Mouse (Mus musculus) heart, postnatal 0 days (tissue): ENCODE results near the gene Gapvd1. TPM values are rescaled to one million over a fixed set of nuclear protein-coding genes. Genes with fewer than 3 reads are reported as not detected.
"Not testable (repeated sequence)": the region's sequence is repeated elsewhere in the genome, so short reads cannot be mapped to it uniquely, and the experiment has no call there.

Source experiments
- ATAC-seq: fragments of 200-750 bp; cut with Nextera tagmentation; 2 replicates; pipeline ENCODE4 v1.8.0; 2017; ENCODE audit warnings: low read depth, moderate number of reproducible peaks, moderate library complexity; ENCODE audit not compliant: insufficient read depth
- DNase-seq: peaks from one replicate; pipeline ENCODE4 v3.0.0-alpha.2; 2016; ENCODE audit warnings: low spot score
- H3K27ac ChIP-seq: fragments of 300-500 bp; sonication (generic); 2 replicates; pipeline ENCODE4 v1.5.1; 2014; ENCODE audit warnings: low read depth, mild to moderate bottlenecking
- H3K27me3 ChIP-seq: fragments of 300-500 bp; sonication (generic); 2 replicates; pipeline ENCODE4 v1.6.1; 2014; ENCODE audit warnings: low read length, mixed read lengths; ENCODE audit not compliant: control insufficient read depth, insufficient read depth
- H3K36me3 ChIP-seq: fragments of 300-500 bp; sonication (generic); replicated peaks from 2 replicates; pipeline ENCODE4 v1.6.1; 2014; ENCODE audit warnings: low read length, mixed read lengths; ENCODE audit not compliant: control insufficient read depth, insufficient read depth
- H3K4me1 ChIP-seq: fragments of 300-500 bp; sonication (generic); 2 replicates; pipeline ENCODE4 v1.6.1; 2014; ENCODE audit warnings: antibody characterized with exemption; ENCODE audit not compliant: control insufficient read depth, insufficient read depth
- H3K4me2 ChIP-seq: fragments of 300-500 bp; sonication (generic); 2 replicates; pipeline ENCODE4 v1.6.1; 2014; ENCODE audit warnings: low read depth, mild to moderate bottlenecking, low read length, moderate library complexity
- H3K4me3 ChIP-seq: fragments of 300-500 bp; sonication (generic); 2 replicates; pipeline ENCODE4 v1.5.1; 2014; ENCODE audit warnings: low read depth, low read length
- H3K9ac ChIP-seq: fragments of 300-500 bp; sonication (generic); replicated peaks from 2 replicates; pipeline ENCODE4 v1.6.1; 2014; ENCODE audit warnings: low read depth, low read length, mixed read lengths
- H3K9me3 ChIP-seq: fragments of 300-500 bp; sonication (generic); replicated peaks from 2 replicates; pipeline ENCODE4 v1.6.1; 2016; ENCODE audit warnings: low read length; ENCODE audit not compliant: control insufficient read depth
- CTCF ChIP-seq: IDR thresholded peaks from 2 replicates; pipeline ENCODE4 v1.5.1; 2016; ENCODE audit warnings: antibody characterized with exemption, control low read depth, low read depth
- EP300 ChIP-seq: IDR thresholded peaks from 2 replicates; pipeline ENCODE4 v1.6.1; 2016; ENCODE audit warnings: antibody characterized with exemption, low read depth
- WGBS: fragments of 180-500 bp; shearing (Covaris S2); extraction: QIAGEN DNeasy Blood & Tissue Kit; methylation state at CpG from one replicate; pipeline ENCODE4 v1.1.7; 2014; 5-methylcytosine and 5-hydroxymethylcytosine counted together
- polyA plus RNA-seq: library from polyadenylated mRNA; unstranded; fragments of >200 nt; fragmentation: Nextera tagmentation; extraction: Ambion mirVana; gene quantifications from 2 replicates; pipeline ENCODE4 v1.2.1, GENCODE M21; 2015
- total RNA-seq: library from RNA; depleted of rRNA; stranded (reverse); fragments of >200 nt; gene quantifications from 2 replicates; pipeline ENCODE4 v1.2.3, GENCODE M21; 2014; ENCODE audit warnings: low replicate concordance

The Gapvd1 gene
- total and polyA plus RNA-seq, 2 experiments from 2014 or later: 29.7 to 43.4 TPM

DNA sequence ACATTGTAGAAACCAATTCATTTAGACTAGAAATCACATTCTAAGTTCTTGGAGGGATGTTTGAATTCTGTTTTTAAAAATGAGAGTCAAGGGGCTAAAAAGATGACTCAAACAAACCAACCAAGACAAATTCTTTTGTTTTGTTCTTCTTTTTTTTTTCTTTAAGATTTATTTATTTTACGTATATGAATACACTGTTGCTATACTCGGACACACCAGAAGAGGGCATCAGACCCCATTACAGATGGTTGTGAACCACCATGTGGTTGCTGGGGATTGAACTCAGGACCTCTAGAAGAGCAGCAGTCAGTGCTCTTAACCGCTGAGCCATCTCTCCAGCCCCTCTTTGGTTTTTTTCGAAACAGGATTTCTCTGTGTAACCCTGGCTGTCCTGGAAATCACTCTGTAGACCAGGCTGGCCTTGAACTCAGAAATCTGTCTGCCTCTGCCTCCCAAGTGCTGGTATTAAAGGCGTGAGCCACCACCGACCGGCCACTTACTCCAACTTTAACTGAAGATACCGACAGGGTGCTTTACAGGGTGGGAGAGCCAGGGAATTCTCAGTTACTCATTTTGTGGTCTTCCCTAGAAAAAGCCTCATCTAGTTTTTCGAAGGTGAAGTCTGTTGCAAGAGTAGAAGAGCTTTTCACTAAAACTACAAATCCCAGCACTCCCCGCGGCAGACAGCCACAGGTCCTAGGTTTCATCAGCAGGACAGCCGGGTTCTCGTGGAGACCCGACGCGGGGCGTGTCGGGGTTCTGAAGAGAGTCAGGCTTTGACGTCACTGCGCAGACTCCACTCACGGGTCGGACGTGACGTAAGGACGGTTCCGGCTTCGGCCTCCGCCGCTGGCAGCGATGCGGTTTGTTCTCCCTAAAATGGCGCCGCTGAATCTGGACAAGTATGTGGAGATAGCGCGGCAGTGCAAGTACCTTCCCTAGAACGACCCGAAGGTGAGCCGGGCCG, 46.8 kb upstream of the Gapvd1 start:
- H3K9me3 ChIP-seq: no peaks in the 10 kb centered on the region
- H3K27me3 ChIP-seq: no peaks in the 10 kb centered on the region
- TF ChIP-seq CTCF: no peak
- 0 out of 2 replicates have a peak, but pooled peaks have one; percentile 35 for TF ChIP-seq EP300
- H3K4me3 ChIP-seq: peak overlapping the region; percentile 83
- H3K9ac ChIP-seq: peak overlapping the region; percentile 83
- DNase-seq (peak; percentile 99), ATAC-seq (peak; percentile 98)
- 5% methylated on average over 39 of the region's 39 CpGs for WGBS
- H3K4me1 ChIP-seq: peaks cover 26% of the 10 kb centered on the region
- peak overlapping the region; percentile 76 for H3K4me2 ChIP-seq
- 0 out of 2 replicates have a peak, but pooled peaks cover 11% of the 10 kb centered on the region for H3K36me3 ChIP-seq
- H3K27ac ChIP-seq: peak overlapping the region; percentile 98

DNA sequence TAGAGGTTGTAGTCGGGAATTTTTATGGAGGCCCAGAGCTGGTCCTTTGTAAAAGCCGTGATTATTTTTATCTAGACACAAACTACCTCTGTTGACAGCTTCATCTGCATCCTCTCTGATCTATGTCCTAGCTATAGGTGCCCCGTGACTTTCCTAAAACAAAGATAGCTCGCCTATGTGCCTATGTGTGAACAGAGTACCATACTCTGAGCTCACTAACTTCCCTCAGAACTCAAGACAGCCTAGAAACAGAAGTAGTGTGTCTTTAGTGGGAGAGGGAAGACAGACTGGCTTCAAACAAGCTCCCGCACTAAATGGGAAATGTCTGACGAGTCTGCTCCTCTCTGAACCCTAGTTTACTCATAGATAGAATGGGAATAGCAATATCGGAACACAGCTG, 45.3 kb upstream of the Gapvd1 start:
- DNase-seq (no peak), ATAC-seq (no peak)
- no peak overlapping the region for H3K9ac ChIP-seq
- H3K9me3 ChIP-seq: no peaks in the 10 kb centered on the region
- 63% methylated on average over 7 of the region's 7 CpGs for WGBS
- H3K36me3 ChIP-seq: peaks cover 9% of the 10 kb centered on the region; the same call in 1 of the 2 replicates
- peak overlapping the region; percentile 77 for H3K27ac ChIP-seq
- H3K27me3 ChIP-seq: no peaks in the 10 kb centered on the region
- TF ChIP-seq CTCF: no peak
- TF ChIP-seq EP300: no peak
- H3K4me3 ChIP-seq: 0 out of 2 replicates have a peak overlapping the region, but pooled peaks have one; percentile 78
- peak overlapping the region; percentile 98; the same call in 1 of the 2 replicates for H3K4me2 ChIP-seq
- peaks cover 26% of the 10 kb centered on the region for H3K4me1 ChIP-seq

DNA sequence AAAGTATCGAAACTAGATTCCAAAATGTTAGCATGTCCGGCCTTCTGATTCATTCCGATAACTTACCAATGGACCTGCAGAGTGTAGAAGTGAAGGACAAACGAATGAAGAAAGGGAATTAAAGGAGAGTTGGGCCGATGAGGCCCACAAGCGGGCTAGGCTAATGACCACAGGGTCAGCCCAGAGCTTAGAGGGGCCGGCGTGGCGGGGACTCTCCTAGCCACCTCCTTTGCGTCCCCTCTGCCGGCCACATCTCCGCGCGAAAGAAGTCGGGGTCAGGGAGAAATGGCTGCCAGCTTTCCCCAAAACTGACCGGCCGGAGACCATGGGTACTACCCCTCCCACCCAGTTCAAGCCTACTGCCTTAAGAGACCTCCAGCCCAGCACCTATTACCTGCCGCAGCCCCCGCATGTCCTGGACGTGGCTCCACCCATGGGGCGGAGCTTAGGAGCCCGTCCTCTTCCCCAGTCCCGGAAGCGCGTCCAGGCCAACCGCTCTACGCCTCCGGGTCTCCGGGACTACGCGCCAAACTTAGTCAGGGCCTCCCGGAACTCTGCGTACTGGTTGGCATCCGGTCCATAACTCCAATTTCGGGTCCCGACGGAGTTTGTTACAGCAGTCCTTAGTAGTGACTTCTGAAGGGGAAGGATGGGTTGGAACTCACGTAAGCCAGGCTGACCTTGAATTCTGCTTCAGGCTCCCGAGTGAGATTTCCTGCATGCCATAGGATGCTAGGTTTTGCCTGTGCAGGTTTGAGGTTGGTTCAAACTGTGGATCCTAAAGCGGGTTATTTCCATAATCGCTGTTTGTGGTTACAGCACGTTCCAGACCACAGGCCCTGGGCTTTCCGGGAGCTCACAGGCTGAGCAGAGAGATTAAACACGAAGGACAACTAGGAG, 44.6 kb upstream of the Gapvd1 start, which contains the start of gene Rabepk:
Rabepk (minus strand) TSS at position 556 of the 900 bp plus-strand sequence.
- Histone ChIP-seq H3K4me2 (peak within 1 kb of the TSS; percentile 98), H3K36me3 (peaks cover 16% of the 10 kb centered on the region; the same call in 1 of the 2 replicates), H3K9me3 (no peaks in the 10 kb centered on the region), H3K27ac (peak within 1 kb of the TSS; percentile 77), H3K9ac (peak within 1 kb of the TSS; percentile 70), H3K27me3 (no peaks in the 10 kb centered on the region), H3K4me1 (peaks cover 22% of the 10 kb centered on the region), H3K4me3 (peak within 1 kb of the TSS; percentile 78)
- 3% methylated on average over 44 of the region's 44 CpGs for WGBS
- TF ChIP-seq EP300 (no peak), CTCF (no peak)
- peak; percentile 90 for DNase-seq
- peak; percentile 58 for ATAC-seq

DNA sequence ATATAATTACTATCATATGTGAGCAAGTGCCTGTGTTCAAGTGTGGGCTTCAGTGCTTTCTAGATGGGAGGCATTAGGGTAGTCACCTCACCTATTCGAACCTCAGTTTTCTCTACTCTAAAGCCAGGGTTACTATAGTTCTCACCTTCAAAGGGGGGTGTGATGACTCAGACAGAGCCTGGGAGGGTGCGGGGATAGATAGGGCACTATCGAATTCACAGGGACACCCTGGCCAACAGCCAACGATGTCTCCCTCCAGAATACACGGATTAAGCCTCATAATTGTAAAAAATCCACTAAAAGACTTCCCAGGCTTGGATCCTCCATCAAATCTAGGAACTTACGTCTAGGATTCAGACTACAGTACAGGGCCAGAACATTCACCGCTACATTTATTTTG, 40.4 kb upstream of the Gapvd1 start:
- no peak overlapping the region for H3K9ac ChIP-seq
- DNase-seq (no peak), ATAC-seq (no peak)
- no peaks in the 10 kb centered on the region for H3K9me3 ChIP-seq
- H3K36me3 ChIP-seq: peaks cover 32% of the 10 kb centered on the region
- H3K27me3 ChIP-seq: no peaks in the 10 kb centered on the region
- no peak overlapping the region for H3K4me2 ChIP-seq
- TF ChIP-seq EP300 (no peak), CTCF (no peak)
- no peak overlapping the region for H3K4me3 ChIP-seq
- WGBS: 81% methylated on average over 7 of the region's 7 CpGs
- H3K4me1 ChIP-seq: peaks cover 9% of the 10 kb centered on the region; the same call in 1 of the 2 replicates
- H3K27ac ChIP-seq: no peak overlapping the region

- no peak overlapping the region for H3K4me3 ChIP-seq
- ATAC-seq (no peak), DNase-seq (no peak)
- no peak overlapping the region for H3K9ac ChIP-seq
- no peak overlapping the region for H3K4me2 ChIP-seq
- no peak overlapping the region for H3K27ac ChIP-seq
- no peaks in the 10 kb centered on the region for H3K9me3 ChIP-seq
- 93% methylated on average over 2 of the region's 2 CpGs for WGBS
- no peak for TF ChIP-seq EP300
- no peak for TF ChIP-seq CTCF
- H3K36me3 ChIP-seq: peaks cover 39% of the 10 kb centered on the region
- H3K4me1 ChIP-seq: 0 out of 2 replicates have a peak, but pooled peaks cover 4% of the 10 kb centered on the region
- no peaks in the 10 kb centered on the region for H3K27me3 ChIP-seq
Measured at GRCm38 (mm10) chr2:34794511-34794910, 39.5 kb upstream of the Gapvd1 start.

- not testable (repeated sequence) for H3K4me1 ChIP-seq, ATAC-seq, H3K4me2 ChIP-seq, H3K9me3 ChIP-seq, DNase-seq, H3K27me3 ChIP-seq, H3K27ac ChIP-seq, H3K9ac ChIP-seq, H3K4me3 ChIP-seq
- WGBS: 88% methylated on average over 2 of the region's 2 CpGs
- H3K36me3 ChIP-seq: peaks cover 41% of the 10 kb centered on the region
Measured at GRCm38 (mm10) chr2:34792543-34792942, 37.5 kb upstream of the Gapvd1 start.
